Comparison of ENCODE assay signal across 12 mouse cellular contexts in the genomic region with DNA sequence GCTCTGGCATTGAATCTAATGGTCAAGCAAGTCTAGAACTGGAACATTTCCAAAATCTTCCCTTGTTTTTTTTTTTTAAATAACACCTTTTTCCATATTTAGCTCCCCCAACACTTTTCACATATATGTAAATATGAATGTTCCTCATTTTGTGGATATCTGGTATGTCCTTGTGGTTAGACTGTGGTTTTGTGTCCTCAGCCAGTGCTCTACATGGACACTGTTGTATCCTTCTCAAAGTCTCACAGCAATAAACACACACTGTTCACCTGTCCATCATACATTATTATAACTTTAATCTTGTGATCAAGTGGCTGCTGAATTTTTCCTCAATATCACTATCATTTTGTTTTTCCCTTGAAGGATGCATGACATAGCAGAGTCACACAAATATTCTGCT.
"Had no signal": no experiment of that assay in that cellular context is flagged by ENCODE, and none has a peak within 500 bp of the region (broad histone marks: within the 10 kb centered on the region; RNA-seq: fewer than 3 reads in every experiment).

No protein-coding gene starts in this region.

- DNase-seq: retina, postnatal 1 day; right cerebral cortex, adult 18-20 months; right cerebral cortex, postnatal 14 days; right cerebral cortex, postnatal 25 days; right cerebral cortex, postnatal 4 days; spleen, adult 18-20 months; thymus, adult 18-20 months; thymus, adult 2 months; thymus, postnatal 14 days; thymus, postnatal 25 days; thymus, postnatal 36 days; thymus, postnatal 4 days had no signal
